Mouse (Mus musculus) spleen, postnatal 4 days (tissue): ENCODE data around the gene 1700024B05Rik.
"Not testable (repeated sequence)": the region's sequence is repeated elsewhere in the genome, so short reads cannot be mapped to it uniquely, and the experiment has no call there.

Source experiments
- DNase-seq, 2 experiments: peaks; one replicate each; pipeline ENCODE4 v3.0.0; 2022; ENCODE audit warnings: low spot score in 2 of 2

The 1700024B05Rik gene

DNA sequence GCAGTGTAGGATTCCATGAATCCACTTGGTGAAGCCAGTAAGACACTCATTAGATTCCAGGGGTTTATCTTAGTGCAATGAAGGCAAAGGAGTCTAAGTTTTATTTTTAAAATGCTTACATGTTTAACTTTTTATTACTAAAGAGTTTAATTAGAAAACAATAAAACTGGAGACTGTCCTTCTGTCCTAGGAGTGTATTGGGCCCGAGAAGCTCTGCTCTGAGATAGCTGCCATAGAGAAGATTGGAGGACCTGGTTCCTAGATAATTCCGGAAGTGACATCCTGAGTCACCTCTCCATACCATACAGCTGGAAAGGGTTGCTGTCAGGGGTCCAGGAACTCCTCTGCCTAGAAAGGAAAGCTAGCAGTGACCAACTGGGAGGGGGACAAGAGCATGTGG, at the start of gene 1700024B05Rik:
Gene 1700024B05Rik (plus strand): TSS at position 301 of the 400 bp plus-strand sequence.
- not testable (repeated sequence) for DNase-seq

DNA sequence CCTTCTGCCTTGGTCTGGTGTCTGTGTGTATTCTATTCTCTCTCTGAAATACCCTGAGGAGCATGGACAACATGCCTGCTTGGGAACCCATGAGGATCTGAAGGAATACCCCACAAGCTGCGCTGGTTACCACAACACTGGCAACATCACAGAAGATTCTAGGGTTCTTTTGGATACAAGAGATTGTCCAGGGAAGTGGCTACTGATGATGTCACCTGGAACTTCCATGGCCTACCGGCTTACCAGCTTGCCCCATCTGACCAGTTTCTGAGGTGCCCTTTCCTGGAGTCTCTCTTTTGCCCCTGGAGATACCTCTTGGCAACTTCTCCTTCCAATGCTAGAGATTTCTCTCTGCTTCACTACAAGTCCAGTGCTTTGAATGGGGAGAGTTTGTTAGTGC, 36.6 kb upstream of the 1700024B05Rik start, which contains the start of gene Gm7980:
Gene Gm7980 (minus strand): TSS at position 101 of the 400 bp plus-strand sequence.
- not testable (repeated sequence) for DNase-seq

DNA sequence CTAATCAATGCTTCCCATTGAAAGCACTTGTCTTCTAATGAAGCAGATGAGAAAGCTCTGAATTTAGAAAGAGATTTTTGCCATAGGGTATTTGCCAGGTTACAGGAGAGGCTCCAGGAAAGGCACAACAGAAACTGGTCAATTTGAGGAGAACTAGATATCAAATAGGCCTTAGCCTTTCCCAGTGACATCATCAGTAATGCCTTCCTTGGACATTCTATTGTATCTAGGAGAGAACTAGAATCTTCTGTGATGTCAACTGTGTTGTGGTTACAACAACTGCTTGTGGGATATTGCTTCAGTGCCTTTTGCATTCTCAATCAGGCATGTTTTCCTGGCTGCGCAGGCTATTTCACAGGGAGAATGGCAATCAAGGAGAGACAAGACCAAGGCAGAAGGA, 19.1 kb upstream of the 1700024B05Rik start, which contains the start of gene 1700049E17Rik1:
Gene 1700049E17Rik1 (plus strand): TSS at position 301 of the 400 bp plus-strand sequence.
- DNase-seq = not testable (repeated sequence)

DNA sequence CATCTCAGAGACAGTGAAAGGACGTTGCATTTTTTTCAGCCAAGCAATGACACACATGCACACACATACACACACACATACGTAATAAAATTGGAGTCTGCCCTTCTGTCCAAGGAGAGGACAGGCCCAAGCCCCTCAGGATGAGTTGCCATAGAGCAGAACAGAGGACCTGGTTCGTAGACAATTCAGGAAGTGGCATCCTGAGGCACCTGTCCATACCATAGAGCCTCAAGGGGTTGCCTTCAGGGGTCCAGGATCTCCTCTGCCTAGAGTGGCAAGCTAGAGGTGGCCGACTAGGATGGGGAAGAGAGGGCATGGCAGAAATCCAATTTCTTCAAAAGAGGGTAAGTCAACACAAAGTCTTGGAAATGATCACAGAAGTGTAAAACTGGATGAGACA, 20.3 kb downstream of the 1700024B05Rik start:
- peak in 1 of 2 experiments; percentile 57 for DNase-seq

DNA sequence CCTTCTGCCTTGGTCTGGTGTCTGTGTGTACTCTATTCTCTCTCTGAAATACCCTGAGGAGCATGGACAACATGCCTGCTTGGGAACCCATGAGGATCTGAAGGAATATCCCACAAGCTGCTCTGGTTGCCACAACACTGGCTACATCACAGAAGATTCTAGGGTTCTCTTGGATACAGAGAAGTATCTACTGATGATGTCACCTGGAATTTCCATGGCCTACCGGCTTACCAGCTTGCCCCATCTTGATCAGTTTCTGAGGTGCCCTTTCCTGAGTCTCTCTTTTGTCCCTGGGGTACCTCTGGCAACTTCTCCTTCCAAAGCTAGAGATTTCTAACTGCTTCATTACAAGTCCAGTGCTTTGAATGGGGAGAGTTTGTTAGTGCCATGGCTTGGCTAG, 24.0 kb downstream of the 1700024B05Rik start, which contains the start of gene Gm6401:
Gene Gm6401 (minus strand): TSS at position 101 of the 400 bp plus-strand sequence.
- not testable (repeated sequence) for DNase-seq

DNA sequence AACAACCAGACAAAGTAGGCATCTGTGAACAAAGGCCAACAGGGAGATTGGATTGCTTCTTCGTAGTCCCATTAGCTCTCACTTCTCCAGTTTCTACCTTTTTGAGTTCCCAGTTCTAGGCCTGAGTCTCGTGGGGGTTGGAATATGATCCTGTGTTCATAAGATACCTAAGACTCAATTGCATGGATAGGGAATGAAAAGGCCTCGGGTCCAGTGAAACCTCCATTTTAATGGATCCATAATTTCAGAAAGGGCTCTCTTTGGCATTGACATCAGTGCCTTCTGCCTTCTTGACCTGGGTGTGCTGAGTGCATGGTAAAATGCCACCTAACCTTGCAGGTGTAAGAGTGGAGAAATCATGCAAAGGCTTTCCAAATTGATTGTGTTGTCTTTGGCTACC, 24.8 kb downstream of the 1700024B05Rik start:
- not testable (repeated sequence) for DNase-seq

DNA sequence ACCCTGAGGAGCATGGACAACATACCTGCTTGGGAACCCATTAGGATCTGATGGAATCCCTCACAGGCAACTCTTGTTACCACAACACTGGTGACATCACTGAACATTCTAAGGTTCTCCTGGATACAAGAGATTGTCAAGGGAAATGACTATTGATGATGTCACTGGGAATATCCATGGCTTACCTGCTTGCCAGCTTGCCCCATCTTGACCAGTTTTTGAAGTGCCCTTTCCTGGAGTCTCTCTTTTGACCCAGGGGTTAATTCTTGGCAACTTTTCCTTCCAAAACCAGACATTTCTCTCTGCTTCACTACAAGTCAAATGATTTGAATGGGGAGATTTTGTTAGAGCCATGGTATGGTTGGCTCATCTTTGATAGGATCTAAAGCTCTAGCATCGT, 39.4 kb downstream of the 1700024B05Rik start, which contains the start of gene Gm3543:
Gene Gm3543 (minus strand): TSS at position 101 of the 400 bp plus-strand sequence.
- DNase-seq = not testable (repeated sequence)
